Mouse (Mus musculus) erythroblast, embryonic 14.5 days (primary cell): Measurements from ENCODE around the gene Ttc17.

Experiments used
- GATA1 ChIP-seq: IDR thresholded peaks from 2 replicates; pipeline ENCODE4 v1.6.1; 2012; ENCODE audit warnings: low read length, inconsistent platforms, mixed read lengths
- TAL1 ChIP-seq: IDR thresholded peaks from 3 replicates; pipeline ENCODE4 v1.6.1; 2012; ENCODE audit warnings: low read length, inconsistent platforms, mixed read lengths

DNA sequence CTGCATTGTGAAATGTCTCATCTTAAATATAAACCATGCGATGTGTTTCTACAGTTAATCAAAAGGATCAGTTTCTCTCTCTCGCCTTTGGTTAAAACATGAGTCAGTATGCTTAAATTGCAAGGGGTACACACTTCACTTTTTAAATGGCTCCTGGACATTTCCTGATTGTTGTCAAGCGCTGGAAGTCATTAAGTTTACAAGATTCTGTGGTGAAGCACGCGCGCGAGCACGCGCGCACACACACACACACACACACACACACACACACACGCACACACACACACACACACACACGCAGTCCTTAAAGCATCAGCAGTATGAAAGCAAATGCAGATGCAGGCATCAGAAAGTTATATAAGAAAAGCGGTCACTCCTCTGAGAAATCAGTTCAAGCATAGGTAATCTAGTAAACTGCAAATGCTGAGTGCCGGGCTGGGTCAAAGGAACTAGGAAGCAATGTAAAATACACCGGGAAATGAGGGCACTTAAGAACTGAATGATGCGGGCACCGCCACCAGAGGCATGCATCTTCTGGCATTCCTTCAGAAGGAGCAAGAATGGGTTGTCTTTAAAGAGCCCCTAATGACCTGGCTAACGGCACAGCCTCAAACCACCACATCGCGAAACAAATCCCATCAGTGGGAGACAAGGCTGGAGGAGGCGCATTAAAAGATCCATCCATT lies 949 bp downstream of the Ttc17 start:
- TF ChIP-seq GATA1 (no peak), TAL1 (no peak)
